Mouse (Mus musculus): ENCODE results near the gene Slc30a7.

Gene Slc30a7

GRCm38 (mm10) chr3:115992103-115992502, 15.1 kb downstream of the Slc30a7 start:
- DNase-seq (ENCODE audit: low read depth, low spot score): no peak

GRCm38 (mm10) chr3:115985183-115985892, 21.9 kb downstream of the Slc30a7 start:
- DNase-seq (ENCODE audit: low read depth, low spot score): no peak

DNA sequence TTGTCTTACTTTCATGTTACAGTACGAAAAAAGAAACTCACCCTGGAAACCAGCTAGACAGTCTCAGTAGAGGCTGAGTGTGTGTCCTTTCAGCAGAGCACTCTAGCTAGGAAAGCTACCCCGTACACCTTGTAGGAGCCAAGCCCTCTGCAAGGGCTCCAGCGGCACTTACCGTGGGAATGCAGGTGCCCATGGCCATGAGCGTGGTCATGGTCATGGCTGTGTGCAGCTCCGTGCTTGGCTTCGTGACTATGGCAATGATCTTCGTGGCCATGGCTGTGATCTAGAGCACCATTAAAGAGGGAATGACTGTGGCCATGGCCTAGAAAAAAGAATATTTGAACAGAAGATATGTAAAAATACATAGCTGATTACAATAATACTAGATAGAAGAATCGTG, 22.6 kb downstream of the Slc30a7 start:
- no peak for DNase-seq (ENCODE audit: low read depth, low spot score)

DNA sequence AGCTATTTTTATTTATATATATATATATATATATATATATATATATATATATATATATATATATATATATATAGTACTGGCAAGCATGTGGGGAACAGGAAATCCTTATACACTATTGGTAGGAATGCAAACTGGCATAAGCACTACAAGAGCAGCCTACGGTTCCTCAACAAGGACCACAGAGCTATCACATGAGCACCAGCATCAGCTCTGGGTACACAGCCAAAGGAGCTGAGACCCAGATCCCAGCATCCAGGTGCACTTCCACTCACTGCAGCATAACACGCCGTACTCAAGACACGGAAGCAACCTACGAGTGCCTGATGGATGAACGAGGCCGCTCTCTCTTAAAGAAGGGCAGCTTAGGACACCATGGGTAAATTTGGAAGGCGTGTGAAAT, 24.0 kb downstream of the Slc30a7 start:
- DNase-seq (ENCODE audit: low read depth, low spot score): no peak

- DNase-seq (ENCODE audit: low read depth, low spot score): peak; percentile 10
Observed at GRCm38 (mm10) chr3:115979000-115979399, 28.2 kb downstream of the Slc30a7 start.

DNA sequence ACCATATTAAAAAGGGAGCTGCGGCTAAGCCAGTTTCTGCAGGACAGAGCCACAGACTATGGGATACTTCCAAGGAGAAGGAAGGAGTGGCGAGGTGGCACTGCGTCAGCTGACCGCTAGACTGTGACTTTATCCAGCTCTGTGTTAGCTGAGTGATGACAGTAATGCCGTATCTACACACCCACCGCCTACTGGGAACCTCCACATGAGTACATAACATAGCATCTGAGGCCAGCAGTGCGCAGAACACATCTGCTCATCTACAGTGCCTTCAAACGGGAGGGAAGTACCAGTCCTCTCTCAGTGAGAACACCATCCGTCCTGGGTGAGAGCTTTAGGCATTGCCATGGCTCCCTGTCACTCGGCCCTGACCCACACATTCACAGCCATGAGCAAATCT, 32.2 kb downstream of the Slc30a7 start:
- DNase-seq (ENCODE audit: low read depth, low spot score): no peak

- no peak for DNase-seq (ENCODE audit: low read depth, low spot score)
Observed at GRCm38 (mm10) chr3:115974228-115974627, 33.0 kb downstream of the Slc30a7 start.

GRCm38 (mm10) chr3:115971891-115972646, 35.1 kb downstream of the Slc30a7 start:
- no peak for DNase-seq (ENCODE audit: low read depth, low spot score)

DNA sequence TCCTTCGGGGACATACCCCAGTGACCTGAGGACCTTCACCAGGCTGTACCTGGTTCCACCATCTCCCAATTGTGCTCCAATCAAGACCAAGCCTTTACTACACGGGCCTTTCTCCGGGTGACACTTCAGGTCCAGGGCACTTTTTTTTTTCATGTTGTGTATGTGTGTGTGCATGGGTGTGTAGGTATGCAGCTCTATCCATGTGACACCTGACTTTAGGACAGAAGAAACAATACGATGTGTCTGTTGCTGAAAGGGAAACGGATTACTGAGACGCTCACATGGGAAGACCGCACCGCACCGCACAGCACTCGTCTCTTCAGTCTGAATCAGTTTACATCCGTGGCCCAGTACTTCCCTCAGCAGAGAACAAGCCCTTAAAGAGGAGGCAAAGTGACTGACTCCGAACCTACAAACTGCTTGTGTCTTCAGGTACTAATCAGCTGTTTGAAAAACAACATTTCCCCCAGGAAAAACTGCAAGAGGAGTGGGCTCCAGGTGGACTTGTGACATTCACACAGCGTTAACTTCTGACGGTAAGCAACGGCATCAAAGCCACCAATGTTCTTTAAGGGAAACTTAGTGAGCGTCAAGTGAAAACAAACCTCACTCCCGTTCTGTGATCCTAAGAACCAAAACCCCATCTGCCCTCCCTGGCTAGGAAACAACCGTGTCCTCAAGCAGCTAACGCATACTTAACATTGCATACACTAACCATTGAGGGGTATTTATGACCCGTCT, 36.0 kb downstream of the Slc30a7 start:
- no peak for DNase-seq (ENCODE audit: low read depth, low spot score)

DNA sequence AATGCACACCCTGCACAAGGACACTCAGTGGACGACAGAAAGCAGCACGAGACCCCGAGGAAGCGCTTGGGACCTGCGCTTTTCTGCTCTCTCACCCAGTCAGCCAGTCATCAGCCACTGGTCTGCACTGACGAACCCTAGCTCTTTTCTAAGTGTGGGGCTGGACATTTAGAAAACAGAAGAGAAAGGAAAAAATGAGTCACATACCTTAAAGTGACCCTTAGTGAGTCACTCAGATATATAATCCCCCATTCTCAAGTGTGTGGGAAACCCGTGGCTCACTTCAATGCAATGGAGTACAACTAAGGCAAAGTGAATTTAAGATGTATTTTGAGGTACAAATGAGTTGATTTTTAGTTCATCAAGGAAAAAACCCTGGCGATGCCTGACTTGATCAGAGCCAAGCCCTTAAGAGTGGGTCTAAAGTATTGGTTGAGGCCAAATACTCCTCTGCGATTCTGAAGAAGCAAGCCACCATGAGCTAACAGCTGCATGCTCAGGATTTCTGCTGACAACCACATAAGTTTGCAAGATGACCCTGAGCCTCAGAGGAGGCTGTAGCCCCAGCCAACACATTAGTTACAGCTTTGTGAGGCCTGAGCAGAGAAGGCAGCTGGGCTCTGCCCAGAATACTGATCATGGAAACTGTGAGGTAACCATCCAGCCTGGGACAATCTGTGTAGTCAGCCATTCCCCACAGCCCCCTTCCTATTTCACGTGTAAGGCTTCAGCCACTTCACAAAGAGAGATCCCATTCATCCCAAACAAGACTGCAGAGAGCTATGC, 38.3 kb downstream of the Slc30a7 start:
- no peak for DNase-seq (ENCODE audit: low read depth, low spot score)

- no peak for DNase-seq (ENCODE audit: low read depth, low spot score)
Observed at GRCm38 (mm10) chr3:115964071-115964470, 43.1 kb downstream of the Slc30a7 start.

DNA sequence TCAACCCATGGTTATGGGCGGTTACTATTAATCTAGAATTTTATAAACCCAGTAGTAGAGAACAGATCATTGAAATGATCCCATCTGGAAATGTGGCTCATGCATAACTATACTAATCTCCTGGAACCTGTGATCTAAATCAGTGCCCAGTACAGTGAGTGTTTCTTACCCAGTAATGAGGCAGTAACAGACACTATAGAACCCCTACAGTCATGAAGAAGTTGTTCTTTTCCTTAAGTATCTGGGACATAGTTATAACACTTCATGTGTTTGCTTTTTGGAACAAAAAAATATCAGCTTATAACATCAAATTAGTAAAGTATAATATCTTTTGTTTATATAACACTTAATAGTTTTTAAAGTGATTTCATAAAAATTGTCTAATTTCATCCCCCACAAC, 43.6 kb downstream of the Slc30a7 start:
- DNase-seq (ENCODE audit: low read depth, low spot score): no peak

DNA sequence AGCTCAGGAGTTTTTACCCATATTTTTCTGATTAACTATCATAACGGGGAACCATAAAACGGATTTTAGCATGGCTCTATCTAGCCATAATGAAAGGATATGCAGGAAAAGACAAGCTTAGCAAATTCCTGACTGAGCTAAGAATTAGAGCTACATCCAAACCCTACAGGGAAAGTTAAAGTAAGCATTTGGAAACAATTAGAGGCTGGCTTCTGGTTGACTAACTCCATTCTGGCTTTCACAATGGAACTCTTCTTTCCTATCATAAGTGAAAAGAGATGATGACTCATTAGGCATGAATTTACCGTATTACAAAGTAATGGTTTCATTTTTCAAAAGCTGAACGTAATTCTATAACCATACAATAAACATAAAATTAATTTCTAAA, 45.2 kb downstream of the Slc30a7 start:
- no peak for DNase-seq (ENCODE audit: low read depth, low spot score)

- no peak for DNase-seq (ENCODE audit: low read depth, low spot score)
Observed at GRCm38 (mm10) chr3:115961311-115962027, 45.7 kb downstream of the Slc30a7 start.

- no peak for DNase-seq (ENCODE audit: low read depth, low spot score)
Observed at GRCm38 (mm10) chr3:115957223-115957622, 50.0 kb downstream of the Slc30a7 start.

GRCm38 (mm10) chr3:115953088-115953487, 54.1 kb downstream of the Slc30a7 start:
- DNase-seq (ENCODE audit: low read depth, low spot score): no peak

DNA sequence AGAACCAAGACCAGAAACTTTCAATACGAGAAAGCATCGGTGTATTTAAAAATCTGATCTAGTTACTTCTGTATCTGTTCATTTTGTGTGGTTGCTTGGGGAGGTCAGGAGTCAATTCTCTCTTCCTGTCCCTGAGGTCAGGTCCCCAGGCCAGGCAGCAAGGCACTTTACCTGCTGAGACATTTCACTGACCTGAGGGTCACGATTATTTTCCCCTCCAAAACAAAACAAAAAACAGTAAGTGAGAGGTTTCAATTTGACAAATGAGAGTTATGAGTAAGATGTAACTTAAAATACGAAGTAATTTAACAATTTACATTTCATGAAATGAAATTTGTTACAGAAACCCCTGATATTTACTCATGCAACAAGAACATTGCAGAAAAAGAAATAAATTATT, 54.9 kb downstream of the Slc30a7 start:
- no peak for DNase-seq (ENCODE audit: low read depth, low spot score)

DNA sequence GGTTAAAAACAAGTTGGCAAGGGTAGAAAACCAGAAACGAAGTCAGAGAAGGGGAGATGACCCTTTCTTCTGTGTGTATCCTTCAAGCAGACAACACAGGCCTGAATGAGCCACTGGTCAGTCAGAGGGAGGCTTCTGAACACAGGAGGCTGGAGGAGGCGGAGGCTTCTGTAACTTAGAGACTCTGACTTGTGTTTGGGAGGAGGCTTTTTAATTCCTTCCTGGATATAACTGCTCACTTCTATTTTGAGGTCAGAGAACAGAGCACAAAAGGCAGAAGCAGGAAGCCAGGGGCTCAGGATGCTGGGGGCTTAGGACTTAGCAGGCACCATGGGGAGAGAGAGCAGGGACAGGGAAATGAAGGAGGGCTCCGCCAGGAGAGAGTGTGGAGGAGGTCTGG, 56.0 kb downstream of the Slc30a7 start:
- no peak for DNase-seq (ENCODE audit: low read depth, low spot score)

GRCm38 (mm10) chr3:115949921-115950877, 57.0 kb downstream of the Slc30a7 start:
- no peak for DNase-seq (ENCODE audit: low read depth, low spot score)
